ENCODE assay signal across 15 mouse cellular contexts in genomic region chr4:58530706-58531105, GRCm38 (mm10).
"Had no signal": no experiment of that assay in that cellular context is flagged by ENCODE, and none has a peak within 500 bp of the region (broad histone marks: within the 10 kb centered on the region; RNA-seq: fewer than 3 reads in every experiment).

No protein-coding gene starts in this region.

- H3K4me2 ChIP-seq: liver, embryonic 13.5 days; neural tube, embryonic 12.5 days had no signal

- H3K27me3 ChIP-seq: liver, embryonic 13.5 days; neural tube, embryonic 12.5 days had no signal

- H3K9ac ChIP-seq: liver, embryonic 13.5 days; neural tube, embryonic 12.5 days had no signal

- H3K4me1 ChIP-seq: liver, embryonic 13.5 days had no signal

- H3K9me3 ChIP-seq: liver, embryonic 13.5 days; neural tube, embryonic 12.5 days had no signal

- H3K27ac ChIP-seq: kidney, postnatal 0 days; left cerebral cortex, adult 2 months; liver, embryonic 13.5 days; neural tube, embryonic 12.5 days had no signal

- DNase-seq: kidney, adult 2 months; kidney, postnatal 25 days; layer of hippocampus, postnatal 36 days; liver, embryonic 13.5 days; lung, adult 2 months; lung, postnatal 14 days; lung, postnatal 4 days; midbrain, embryonic 14.5 days; retina, postnatal 1 day; right cerebral cortex, postnatal 25 days; thymus, adult 18-20 months; thymus, postnatal 36 days had no signal

- H3K36me3 ChIP-seq: liver, embryonic 13.5 days; neural tube, embryonic 12.5 days had no signal

- H3K4me3 ChIP-seq: left cerebral cortex, adult 2 months; liver, embryonic 13.5 days; neural tube, embryonic 12.5 days had no signal
